Mouse (Mus musculus) megakaryocyte, embryonic 14.5 days (primary cell): ENCODE measurements around the gene Cisd3. TPM values are rescaled to one million over a fixed set of nuclear protein-coding genes. Genes with fewer than 3 reads are reported as not detected.

ENCODE experiments used
- H3K27me3 ChIP-seq: replicated peaks from 2 replicates; pipeline ENCODE3; 2012; ENCODE audit warnings: inconsistent platforms
- H3K36me3 ChIP-seq: replicated peaks from 2 replicates; pipeline ENCODE3; 2012; ENCODE audit warnings: low read length, inconsistent platforms, mixed read lengths
- H3K4me1 ChIP-seq: 2 replicates; pipeline ENCODE4 v1.6.1; 2012; ENCODE audit warnings: inconsistent platforms
- H3K4me3 ChIP-seq: replicated peaks from 2 replicates; pipeline ENCODE3; 2012; ENCODE audit warnings: moderate library complexity, mild to moderate bottlenecking, inconsistent platforms
- H3K9me3 ChIP-seq: 2 replicates; pipeline ENCODE4 v1.6.1; 2012; ENCODE audit warnings: inconsistent platforms
- FLI1 ChIP-seq: IDR thresholded peaks from 2 replicates; pipeline ENCODE4 v1.6.1; 2012; ENCODE audit warnings: low read length, inconsistent platforms, mixed read lengths
- GATA1 ChIP-seq: IDR thresholded peaks from 3 replicates; pipeline ENCODE4 v1.6.1; 2012; ENCODE audit warnings: mixed read lengths, low read length, inconsistent platforms, borderline replicate concordance
- polyA plus RNA-seq: library from polyadenylated mRNA; stranded (reverse); fragments of >175 nt; gene quantifications from 2 replicates; pipeline ENCODE4 v1.2.3, GENCODE M21; 2012; ENCODE audit warnings: low replicate concordance; ENCODE audit not compliant: insufficient read depth

The Cisd3 gene
- polyA plus RNA-seq, 1 experiment, result 0.45 TPM

DNA sequence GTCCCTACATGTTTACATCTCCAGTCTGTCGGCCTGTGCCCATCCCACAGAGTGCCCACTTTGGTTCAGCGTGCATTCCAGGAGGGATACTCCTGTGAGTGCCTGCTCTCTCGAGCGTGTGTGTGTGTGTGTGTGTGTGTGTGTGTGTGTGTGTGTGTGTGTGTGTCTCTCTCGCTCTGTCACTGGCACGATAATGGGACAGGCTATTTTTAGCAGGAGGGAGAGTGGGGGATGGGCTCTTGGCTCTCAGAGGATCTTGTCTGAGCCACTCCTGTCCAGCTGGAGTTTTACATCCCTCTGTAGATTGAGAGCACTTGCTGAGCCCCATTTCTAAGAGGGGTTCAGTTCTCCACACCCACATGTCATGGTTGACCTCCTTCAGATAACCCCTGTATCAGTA is 15.8 kb upstream of the Cisd3 start:
- Histone ChIP-seq H3K9me3 (peaks cover 8% of the 10 kb centered on the region; the same call in 1 of the 2 replicates), H3K27me3 (peaks cover 49% of the 10 kb centered on the region), H3K36me3 (peaks cover 90% of the 10 kb centered on the region), H3K4me3 (no peak overlapping the region), H3K4me1 (peaks cover 31% of the 10 kb centered on the region)
- TF ChIP-seq FLI1 (no peak), GATA1 (no peak)

DNA sequence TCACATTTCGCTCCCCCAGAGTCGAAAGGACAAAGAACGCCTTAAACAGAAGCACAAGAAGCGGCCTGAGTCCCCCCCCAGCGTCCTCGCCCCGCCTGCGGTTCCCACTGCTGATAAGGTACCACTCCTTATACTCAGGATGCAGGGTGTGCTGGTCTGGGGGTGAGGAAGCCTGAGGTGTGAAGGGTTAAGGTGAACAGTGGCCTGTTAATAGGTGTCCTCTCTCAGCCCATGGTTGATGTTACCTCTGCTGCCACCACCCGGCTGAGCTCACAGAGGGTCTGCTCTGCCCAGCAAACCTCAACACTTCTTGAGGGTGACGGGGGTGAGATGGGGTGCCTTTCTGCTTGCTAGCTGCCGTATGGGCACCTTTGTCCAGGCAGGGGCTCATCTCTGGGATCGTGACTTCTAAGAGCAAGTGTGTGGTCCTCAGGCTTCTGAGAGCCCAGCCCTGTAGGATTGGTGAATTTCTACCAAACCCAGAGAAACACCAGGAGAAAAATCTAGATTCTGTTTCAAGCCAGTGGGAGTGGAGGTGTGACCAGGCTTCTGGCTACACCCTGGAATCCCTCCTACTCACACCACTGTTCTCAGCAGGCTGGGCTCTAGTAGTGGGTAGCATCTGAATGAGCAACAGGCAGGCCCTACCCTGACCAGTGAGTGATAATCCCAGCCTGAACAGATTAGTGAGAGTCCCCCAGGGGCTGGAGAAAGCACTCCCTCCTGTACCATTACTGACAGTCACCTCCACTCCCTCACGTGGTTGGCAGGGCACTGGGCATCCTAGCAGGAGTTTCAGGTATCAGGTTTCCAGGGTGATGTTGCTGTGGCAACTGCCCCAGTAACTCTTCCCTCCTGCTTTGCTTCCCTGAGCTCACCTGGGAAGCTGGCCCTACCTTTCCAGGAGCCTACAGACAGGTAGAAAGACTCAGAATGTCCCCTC is 15.1 kb upstream of the Cisd3 start:
- H3K36me3 ChIP-seq, result peaks cover 92% of the 10 kb centered on the region
- H3K27me3 ChIP-seq, result peaks cover 44% of the 10 kb centered on the region
- H3K4me3 ChIP-seq, result no peak overlapping the region
- H3K9me3 ChIP-seq, result peaks cover 6% of the 10 kb centered on the region; the same call in 1 of the 2 replicates
- TF ChIP-seq GATA1, result no peak
- TF ChIP-seq FLI1, result no peak
- peaks cover 27% of the 10 kb centered on the region for H3K4me1 ChIP-seq

DNA sequence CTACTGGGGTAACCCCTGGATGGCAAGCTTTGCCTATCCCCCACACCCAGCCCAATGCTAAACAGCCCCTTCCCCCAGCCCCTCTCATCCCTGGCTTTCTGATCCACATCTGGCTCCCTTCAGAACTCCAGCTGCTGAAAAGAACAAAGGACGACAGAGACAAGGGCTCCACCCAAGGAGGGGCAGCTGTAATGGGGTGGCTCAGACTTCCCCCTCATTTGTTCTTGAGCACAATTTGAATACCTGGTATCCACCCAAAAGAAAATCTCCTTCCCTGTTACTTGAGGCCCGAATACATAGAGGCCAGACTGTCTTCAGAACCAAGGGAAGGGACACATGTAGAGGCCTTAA is 14.5 kb upstream of the Cisd3 start:
- H3K9me3 ChIP-seq, result 0 out of 2 replicates have a peak, but pooled peaks cover under 1% of the 10 kb centered on the region
- H3K27me3 ChIP-seq, result peaks cover 40% of the 10 kb centered on the region
- peaks cover 91% of the 10 kb centered on the region for H3K36me3 ChIP-seq

DNA sequence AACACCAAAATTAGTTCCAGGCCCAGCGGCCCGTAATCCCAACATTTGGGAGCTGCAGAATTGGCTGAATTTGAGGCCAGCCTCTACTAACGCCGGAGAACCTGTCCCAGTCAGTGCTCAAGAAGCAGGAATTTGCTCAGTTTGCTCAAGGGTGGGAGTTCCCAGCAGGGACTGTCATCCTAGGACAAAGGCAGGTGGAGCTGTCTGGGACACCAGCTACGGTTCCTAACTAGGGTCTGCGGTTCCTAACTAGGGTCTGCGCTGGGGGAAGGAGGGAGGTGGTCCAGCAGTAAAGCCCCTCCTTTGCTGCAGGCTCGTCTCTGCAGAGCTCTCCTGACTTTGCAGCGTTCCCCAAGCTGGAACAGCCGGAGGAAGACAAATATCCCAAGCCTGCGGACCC is 12.5 kb upstream of the Cisd3 start:
- Histone ChIP-seq H3K9me3 (no peaks in the 10 kb centered on the region), H3K4me1 (peaks cover 15% of the 10 kb centered on the region; the same call in 1 of the 2 replicates), H3K4me3 (no peak overlapping the region), H3K36me3 (peaks cover 96% of the 10 kb centered on the region), H3K27me3 (peaks cover 36% of the 10 kb centered on the region)
- TF ChIP-seq FLI1, result no peak
- no peak for TF ChIP-seq GATA1

More for the DNA sequence above, 14.5 kb upstream of the Cisd3 start:
- Histone ChIP-seq H3K4me1 (peaks cover 24% of the 10 kb centered on the region), H3K4me3 (no peak overlapping the region)
- TF ChIP-seq FLI1, result no peak
- TF ChIP-seq GATA1, result no peak

DNA sequence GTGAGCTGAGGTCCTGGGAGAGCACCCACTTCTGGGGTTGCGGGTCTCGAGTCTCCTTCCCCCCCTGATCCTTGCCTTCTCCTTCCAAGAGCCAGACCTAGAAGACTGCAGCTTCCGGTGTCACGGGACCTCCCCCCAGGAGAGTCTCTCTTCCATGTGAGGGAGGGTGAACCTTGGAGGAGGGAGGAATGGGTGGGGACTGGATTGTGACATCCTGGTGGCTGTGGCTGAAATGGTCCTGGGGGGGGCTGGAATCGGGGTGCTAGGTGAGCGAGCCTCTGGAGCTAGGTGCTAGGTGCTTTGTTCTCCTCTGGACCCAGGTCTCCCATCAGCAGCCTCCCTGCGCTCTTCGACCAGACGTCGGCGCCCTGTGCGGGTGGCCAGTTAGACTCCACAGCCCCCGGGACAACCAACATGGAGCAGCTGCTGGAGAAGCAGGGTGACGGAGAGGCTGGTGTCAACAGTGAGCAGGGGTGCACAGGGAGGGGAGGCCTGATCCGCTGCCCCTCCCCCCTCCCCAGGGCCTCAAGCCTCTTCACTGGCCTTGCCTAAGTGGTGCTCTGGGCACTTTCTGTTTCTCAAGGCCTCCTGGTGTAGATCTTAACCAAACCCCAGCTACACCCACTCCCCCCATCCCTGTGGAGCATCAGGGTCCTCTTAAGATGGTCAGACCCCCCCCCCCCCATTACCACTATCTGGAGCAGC is 9.4 kb upstream of the Cisd3 start:
- no peak overlapping the region for H3K4me3 ChIP-seq
- peaks cover 90% of the 10 kb centered on the region for H3K36me3 ChIP-seq
- H3K27me3 ChIP-seq, result peaks cover 19% of the 10 kb centered on the region
- no peaks in the 10 kb centered on the region for H3K9me3 ChIP-seq
- H3K4me1 ChIP-seq, result no peaks in the 10 kb centered on the region
- no peak for TF ChIP-seq GATA1
- TF ChIP-seq FLI1, result no peak

DNA sequence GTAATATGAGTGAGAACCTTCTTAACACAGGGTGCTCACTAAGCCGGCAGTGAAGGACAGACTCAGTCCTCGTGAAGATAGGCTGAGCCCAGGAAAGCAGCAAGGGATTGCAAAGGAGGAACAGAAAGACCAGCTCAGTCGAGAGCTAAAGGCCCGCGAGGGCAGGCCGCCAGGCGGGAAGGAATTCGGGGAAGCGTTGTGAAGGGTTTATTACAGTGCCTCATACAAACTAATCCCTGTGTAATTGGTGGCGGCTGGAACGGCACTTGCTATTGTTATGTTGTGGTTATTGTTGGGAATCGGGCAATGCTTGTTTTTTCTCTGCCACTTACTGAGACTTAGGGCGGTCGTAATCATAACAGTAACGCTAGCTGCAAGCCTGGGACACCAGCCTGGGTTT is 8.2 kb upstream of the Cisd3 start:
- no peak overlapping the region for H3K4me3 ChIP-seq
- no peaks in the 10 kb centered on the region for H3K9me3 ChIP-seq
- peaks cover 90% of the 10 kb centered on the region for H3K36me3 ChIP-seq
- H3K4me1 ChIP-seq, result no peaks in the 10 kb centered on the region
- H3K27me3 ChIP-seq, result peaks cover 11% of the 10 kb centered on the region
- TF ChIP-seq GATA1 (no peak), FLI1 (no peak)

DNA sequence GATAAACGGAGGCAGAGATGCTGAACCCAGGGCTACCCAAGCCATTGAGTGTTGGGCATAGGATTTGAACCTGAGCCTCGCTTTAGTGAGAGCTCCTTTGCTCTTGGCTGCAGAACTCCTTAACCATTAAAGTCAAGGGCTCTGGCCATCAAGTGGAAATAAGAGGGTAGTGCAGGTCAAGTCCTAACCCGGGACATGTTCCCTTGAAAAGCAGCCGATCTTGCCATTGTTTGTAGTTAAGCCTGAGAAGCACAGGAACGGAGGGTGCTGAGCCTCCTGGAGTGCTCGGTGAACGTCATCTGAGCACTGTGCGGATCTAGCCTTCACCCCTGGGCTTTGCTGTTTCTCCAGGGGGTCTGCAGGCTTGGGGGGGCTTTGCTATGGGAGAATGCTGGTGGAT is 7.8 kb upstream of the Cisd3 start:
- TF ChIP-seq FLI1, result no peak
- peaks cover 11% of the 10 kb centered on the region for H3K27me3 ChIP-seq
- H3K4me1 ChIP-seq, result no peaks in the 10 kb centered on the region
- peaks cover 88% of the 10 kb centered on the region for H3K36me3 ChIP-seq
- no peak overlapping the region for H3K4me3 ChIP-seq
- no peaks in the 10 kb centered on the region for H3K9me3 ChIP-seq

DNA sequence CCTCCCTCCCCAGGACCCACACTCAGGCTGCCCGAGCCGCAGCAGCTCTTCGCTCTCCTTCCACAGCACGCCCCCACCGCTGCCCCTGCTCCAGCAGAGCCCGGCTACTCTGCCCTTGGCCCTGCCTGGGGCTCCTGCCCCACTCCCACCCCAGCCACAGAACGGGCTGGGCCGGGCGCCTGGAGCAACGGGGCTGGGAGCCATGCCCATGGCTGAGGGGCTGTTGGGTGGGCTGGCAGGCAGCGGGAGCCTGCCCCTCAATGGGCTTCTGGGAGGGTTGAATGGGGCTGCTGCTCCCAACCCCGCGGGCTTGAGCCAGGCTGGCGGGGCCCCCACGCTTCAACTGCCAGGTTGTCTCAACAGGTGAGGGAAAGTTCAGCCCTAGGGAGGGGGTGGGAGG is 7.3 kb upstream of the Cisd3 start:
- TF ChIP-seq FLI1, result no peak
- no peak for TF ChIP-seq GATA1
- no peaks in the 10 kb centered on the region for H3K9me3 ChIP-seq
- H3K36me3 ChIP-seq, result peaks cover 84% of the 10 kb centered on the region
- peaks cover 11% of the 10 kb centered on the region for H3K27me3 ChIP-seq
- H3K4me3 ChIP-seq, result no peak overlapping the region
- no peaks in the 10 kb centered on the region for H3K4me1 ChIP-seq

DNA sequence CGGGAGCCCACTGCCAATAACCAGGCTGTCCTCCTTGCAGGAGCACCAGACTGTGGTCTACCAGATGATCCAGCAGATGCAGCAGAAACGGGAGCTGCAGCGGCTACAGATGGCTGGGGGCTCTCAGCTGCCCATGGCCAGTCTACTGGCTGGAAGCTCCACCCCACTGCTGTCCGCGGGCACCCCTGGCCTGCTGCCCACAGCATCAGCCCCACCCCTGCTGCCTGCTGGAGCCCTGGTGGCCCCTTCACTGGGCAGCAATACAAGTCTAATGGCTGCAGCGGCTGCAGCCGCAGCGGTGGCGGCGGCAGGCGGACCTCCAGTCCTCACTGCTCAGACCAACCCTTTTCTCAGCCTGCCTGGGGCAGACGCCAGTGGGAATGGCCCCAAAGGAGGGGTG is 5.2 kb upstream of the Cisd3 start:
- Histone ChIP-seq H3K9me3 (no peaks in the 10 kb centered on the region), H3K27me3 (peaks cover 19% of the 10 kb centered on the region), H3K4me3 (no peak overlapping the region), H3K4me1 (peaks cover 20% of the 10 kb centered on the region), H3K36me3 (peaks cover 64% of the 10 kb centered on the region)
- TF ChIP-seq FLI1 (no peak), GATA1 (no peak)

DNA sequence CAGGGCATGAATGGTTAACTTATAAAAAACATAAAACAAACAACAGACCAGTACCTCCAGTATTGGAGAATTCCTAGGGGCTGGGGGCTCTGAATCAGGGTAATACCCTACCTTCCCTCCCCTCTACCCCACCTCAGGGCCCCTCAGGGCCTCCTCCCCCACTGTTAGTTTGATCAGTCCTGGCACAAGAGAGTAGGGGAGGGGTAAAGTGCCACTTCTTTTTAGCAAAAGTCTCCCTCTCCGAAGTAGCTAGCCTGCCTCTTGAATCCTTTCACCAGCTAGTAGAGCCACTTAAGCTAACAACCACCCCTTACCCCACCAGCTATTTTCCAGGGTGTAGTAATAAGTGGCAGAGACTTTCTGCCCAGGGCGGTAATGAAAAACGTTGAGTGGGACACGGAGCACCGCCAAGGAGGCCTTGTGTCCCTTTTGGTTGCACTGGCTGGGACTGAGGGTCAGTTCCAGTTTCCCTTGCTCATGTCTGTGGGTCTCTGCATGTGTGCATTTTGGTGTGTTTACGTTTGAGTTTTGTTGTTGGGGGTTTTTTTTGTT is 3.0 kb upstream of the Cisd3 start:
- no peak overlapping the region for H3K4me3 ChIP-seq
- TF ChIP-seq GATA1 (no peak), FLI1 (no peak)
- peaks cover 38% of the 10 kb centered on the region for H3K4me1 ChIP-seq
- peaks cover 32% of the 10 kb centered on the region for H3K27me3 ChIP-seq
- no peaks in the 10 kb centered on the region for H3K9me3 ChIP-seq
- peaks cover 44% of the 10 kb centered on the region for H3K36me3 ChIP-seq
